Mouse (Mus musculus) T-cell, adult 2 months (primary cell): ENCODE results near the gene Slc22a21.
"Not testable (repeated sequence)": the region's sequence is repeated elsewhere in the genome, so short reads cannot be mapped to it uniquely, and the experiment has no call there.

Experiments used
- DNase-seq: peaks from one replicate; pipeline ENCODE4 v3.0.0; 2022; ENCODE audit warnings: low spot score

Gene Slc22a21

GRCm38 (mm10) chr11:53979788-53980621 is at the start of gene Slc22a21:
Slc22a21 (minus strand) TSS chr11:53980332.
- DNase-seq = peak; percentile 68

DNA sequence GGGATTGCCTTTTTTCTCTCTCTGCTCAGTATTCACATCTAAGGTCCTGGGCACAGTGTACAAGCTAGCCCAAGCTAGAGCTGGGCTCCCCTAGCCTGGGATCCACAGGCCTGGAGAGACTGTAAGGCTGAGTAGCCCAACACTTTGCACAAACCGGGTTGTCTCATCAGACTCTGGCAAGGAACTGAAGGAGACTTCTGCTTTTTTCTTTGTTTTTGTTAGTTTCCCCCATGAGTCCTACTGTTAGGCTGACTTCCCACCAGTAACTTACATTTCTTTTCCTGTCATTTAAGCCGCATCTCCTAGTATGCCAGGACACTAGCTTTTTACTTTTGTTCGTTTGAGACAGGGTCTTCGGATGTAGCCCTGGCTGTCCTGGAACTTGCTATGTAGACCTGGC is 48.9 kb upstream of the Slc22a21 start:
- no peak for DNase-seq

DNA sequence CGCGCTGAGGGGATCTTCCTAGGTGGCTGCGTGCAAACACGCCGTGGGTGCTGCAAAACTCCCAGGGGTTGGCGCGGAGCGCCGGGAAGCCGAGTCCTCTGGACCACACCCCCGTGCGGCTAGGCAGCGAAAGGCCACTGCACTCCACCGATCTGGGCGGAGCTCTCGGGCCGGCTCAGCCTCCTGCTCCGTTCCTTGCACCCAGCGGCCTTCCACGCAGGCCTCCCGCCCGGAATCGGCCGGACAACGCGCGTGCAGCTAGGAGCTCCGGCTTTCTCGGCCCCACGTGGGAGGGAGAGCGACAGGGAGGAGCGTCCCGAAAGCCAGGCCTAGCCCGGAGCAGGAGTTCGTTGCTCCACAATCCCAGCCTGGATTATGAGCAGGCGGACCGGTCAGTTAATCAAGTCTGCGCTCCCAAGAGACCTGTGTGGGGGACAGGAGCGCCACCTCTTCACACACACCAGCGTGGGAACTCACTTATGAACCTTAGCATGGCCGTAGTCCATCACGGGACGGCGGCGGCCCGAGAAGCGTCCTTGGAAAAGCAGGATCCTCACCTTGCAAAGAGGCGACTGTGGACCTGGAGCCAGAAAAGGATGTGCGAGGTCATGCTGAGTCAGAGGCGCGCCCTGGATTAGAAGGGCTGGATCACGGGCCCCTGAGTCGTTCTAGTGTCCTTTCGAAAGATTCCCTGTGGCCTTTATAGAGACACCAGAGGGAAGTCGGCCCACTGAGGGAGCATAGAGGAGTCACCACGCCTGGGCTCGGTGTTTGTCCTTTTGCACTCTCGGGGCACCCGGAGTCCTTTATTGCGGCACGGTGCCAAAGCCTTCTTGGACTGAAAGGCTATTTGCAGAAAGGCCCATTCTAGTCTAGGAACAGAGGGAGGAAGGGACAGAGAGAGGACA is 48.2 kb upstream of the Slc22a21 start, which contains the start of gene Slc22a4:
Slc22a4 (minus strand) TSS at position 47 of the 908 bp plus-strand sequence.
- DNase-seq = peak; percentile 12

DNA sequence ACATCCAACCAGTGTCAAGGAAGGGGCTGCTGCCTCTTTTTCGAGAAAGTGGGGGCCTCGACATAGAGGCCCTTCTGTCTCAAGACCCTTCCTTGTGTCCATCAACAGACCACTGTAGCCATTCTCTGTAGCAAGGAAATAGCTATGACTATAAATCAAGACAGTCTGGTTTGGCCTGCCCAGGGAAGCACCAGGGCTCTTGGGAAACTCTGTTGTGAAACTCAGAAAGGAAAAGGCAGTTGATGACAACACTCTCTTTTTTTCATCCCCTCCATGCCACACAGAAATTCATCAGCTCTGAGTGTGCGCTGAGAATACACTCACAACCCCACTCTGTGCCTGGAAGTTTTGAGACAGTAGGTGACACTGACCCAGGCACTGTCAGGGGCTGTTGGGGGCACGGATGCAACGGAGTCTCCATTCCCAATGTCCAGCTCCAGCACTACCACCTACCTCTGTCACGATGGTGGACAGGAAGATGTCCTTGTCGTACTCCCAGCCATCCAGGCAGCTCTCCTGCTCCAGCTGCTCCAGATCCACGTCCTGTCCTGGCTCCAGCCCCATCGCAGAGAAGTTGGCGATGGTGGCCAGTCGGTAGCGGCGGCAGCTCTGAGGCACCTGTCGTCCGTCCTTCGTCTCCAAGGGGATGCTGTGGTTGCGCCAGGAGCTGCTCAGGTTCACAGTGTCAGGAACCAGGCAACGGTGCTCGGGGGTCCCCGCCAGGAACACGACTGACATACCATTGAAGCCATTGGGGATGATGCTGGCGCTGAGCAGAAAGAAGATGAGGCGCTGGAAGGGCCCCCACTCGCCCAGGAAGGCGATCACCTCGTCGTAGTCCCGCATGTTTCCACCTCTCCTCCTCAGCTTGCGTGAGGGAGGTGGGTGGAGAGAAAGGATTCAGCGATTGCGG is 47.3 kb upstream of the Slc22a21 start:
- no peak for DNase-seq

GRCm38 (mm10) chr11:54026491-54027041 is 46.4 kb upstream of the Slc22a21 start:
- no peak for DNase-seq

- no peak for DNase-seq
Observed at GRCm38 (mm10) chr11:54021396-54022093, 41.4 kb upstream of the Slc22a21 start.

DNA sequence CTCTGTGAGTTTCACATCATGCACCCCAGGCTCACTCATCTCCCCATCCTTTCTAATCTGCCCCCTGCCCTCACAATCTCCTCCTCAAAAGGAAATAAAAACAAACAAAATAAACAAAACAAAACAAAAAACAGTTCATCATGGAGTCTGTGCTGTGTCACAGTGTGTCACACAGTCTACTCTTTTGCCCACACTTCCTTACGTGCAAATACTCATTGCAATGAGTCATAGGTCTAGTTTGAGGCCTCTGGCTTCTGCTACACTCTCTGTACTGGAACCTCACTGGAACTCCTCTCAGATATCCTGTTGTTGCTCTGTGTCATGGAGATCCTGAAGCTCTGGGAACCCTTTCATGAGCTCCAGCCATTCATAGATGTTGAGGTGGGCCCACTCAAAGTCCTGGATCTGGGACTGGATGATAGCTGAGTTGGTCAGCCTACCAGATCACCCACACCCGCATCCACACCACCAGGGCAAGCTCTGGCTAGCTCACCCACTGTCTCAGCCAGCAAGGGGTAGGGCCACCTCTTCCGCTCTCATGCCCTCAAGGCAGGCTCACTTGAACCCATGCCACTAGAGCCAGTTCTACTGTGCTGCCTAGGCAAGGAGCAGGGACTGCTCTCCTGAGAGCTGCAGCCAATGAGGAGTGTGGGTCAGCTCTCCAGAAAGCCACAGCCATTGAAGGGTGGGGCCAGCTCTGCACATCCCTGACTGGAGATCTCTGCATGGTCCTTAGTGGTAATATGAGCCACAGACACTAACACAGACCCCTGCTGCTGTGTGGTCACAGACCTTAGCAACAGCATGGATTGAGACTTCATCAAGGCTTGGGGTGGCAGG is 39.0 kb upstream of the Slc22a21 start:
- DNase-seq = no peak

DNA sequence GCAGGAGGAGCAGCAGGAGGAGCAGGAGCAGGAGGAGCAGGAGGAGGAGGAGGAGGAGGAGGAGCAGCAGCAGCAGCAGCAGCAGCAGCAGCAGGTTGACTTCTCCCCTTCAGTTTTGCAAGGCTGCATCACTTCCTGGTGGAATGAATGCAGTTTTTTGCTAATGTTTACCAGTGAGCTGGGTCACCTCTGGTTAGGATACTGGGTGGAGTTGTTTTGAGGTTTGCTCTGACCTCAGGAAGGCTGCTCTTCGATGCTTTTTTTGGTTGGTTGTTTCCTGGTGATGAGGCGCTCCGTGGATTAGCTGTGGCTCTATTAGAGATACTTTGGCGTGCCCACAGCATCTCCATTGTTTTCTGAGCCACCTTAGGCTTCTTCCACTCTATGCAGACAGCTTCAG is 37.5 kb upstream of the Slc22a21 start:
- DNase-seq = no peak

DNA sequence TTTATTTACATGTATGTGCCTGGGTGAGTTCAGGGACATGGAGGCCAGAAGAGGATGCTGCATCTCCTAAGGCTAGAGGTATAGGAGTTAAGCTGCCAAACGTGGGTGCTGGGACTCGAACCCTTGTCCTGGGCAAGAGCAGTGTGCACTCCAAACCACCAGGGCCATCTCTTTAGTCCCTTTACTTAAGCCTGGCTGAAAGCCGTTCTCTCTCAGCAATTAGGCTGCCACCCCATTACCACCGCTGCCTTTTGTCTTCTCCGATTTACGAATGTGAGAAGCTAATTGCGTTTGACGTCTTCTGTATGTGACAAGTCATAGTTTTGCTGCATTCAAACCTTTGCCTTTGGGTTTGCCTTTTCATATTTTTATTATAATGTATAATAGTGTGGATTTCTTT is 35.9 kb upstream of the Slc22a21 start:
- DNase-seq = no peak

DNA sequence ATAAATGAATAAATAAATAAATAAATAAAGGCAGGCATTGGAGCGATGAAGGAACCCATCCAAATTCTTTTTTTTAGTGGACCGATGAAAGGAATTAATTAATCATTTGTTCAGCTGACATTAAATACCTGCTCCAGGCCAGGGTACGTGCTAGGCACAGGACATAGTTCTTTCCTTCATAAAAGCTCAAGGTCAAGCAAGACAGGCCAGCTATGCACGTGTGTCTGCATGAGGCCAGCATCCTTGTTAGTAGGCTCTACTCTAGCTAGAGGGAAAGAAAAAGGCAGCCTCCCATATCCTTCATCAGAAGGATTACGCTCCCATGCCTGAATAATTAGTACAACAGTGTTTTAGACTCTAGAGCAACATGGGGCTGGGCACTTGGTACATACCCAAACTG is 32.8 kb upstream of the Slc22a21 start:
- no peak for DNase-seq

DNA sequence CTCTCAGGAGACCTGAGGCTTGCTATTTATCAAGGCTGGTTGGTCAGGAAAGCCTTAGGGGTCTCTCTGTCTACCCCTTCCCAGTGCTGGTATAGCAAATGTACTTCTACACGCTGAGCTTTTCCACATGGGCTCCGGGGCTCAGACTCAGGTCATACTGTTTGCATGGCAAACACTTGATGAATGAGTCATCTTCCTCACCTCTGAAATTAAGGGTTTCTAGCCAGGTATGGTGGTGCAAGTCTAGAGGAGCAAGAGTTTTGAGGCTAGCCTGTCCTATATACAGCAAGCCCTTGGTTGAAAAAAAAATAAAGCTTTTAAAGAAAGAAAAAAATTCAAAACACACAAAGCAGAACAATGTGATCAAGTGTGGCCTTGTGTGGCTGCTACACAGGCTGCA is 31.1 kb upstream of the Slc22a21 start:
- DNase-seq = no peak

DNA sequence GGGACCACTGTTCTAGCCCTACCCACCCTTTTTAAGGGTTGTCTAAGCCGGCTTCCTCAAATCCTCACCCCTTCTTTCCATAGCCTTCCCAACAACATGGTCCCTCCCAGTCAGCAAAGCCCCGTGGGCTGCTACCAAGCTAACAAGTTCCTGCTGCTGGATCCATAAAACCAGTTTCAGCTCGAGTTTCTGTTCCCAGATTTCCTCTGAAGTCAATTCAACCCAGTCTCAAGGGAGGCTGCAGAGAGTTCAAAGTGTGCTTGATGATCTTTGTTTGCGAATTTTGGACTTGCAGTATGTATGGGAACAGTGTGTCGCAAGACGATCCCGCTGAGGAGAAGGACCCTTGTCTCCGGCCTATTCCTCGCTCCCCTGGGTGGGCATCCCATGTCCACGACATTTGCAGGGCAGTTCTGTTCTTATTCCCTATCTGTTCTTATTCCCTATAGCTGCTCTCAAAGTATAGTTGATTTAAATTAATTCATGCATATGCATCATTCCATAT is 28.3 kb upstream of the Slc22a21 start:
- no peak for DNase-seq

DNA sequence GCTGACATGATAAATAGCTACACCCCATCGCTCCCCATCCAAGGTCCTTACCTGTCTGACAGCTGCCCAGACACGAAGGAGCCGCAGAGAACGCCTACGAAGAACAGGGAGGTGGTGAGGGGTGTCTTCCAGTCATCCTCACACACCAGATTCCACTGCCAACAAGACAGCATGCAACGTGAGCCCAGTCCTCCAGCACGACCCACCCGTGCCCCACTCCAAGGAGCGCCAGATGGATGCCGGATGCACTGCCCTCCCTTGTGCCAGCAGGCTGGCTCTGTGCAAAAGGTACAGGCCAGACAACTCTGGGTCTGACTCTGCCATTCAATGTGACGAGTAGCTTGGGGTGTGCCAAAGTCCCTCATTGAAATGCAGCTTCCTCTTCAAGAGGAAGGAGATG is 27.6 kb upstream of the Slc22a21 start:
- DNase-seq = no peak

- DNase-seq = no peak
Observed at GRCm38 (mm10) chr11:54006901-54007300, 26.8 kb upstream of the Slc22a21 start.

DNA sequence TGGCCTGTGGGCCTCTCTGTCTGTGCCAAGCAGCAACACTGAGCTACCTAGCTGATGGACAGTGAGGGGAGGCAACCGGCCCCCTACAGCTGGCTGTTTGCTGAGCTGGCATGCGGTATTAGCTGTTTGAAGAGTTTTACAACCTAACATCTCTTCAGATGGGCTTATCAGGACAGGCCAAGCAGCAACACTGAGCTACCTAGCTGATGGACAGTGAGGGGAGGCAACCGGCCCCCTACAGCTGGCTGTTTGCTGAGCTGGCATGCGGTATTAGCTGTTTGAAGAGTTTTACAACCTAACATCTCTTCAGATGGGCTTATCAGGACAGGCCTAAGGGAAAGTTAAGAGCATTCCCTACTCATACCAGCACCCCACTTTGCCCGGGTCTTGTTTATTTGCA is 26.2 kb upstream of the Slc22a21 start:
- not testable (repeated sequence) for DNase-seq

DNA sequence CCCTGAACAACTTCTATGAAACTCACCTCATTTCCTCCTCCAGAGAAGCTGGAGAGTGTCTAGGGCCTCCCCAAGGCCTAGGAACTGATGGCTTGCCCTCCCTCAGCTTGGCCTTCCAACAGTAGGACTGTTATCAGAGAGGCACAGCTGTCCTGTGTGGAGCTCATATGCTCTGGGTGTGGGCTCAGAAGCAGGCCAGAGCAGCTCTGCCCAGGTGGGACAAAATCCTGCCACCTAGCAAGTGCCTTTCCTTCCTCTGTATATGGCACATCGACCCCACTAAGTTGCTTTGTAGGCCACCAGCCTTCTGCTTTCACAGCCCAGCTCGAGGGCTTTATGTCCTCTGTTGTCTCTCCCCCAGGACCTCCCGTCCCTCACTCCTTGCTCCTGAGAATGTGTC is 24.6 kb upstream of the Slc22a21 start:
- no peak for DNase-seq

GRCm38 (mm10) chr11:54004221-54004620 is 24.1 kb upstream of the Slc22a21 start:
- DNase-seq = no peak

DNA sequence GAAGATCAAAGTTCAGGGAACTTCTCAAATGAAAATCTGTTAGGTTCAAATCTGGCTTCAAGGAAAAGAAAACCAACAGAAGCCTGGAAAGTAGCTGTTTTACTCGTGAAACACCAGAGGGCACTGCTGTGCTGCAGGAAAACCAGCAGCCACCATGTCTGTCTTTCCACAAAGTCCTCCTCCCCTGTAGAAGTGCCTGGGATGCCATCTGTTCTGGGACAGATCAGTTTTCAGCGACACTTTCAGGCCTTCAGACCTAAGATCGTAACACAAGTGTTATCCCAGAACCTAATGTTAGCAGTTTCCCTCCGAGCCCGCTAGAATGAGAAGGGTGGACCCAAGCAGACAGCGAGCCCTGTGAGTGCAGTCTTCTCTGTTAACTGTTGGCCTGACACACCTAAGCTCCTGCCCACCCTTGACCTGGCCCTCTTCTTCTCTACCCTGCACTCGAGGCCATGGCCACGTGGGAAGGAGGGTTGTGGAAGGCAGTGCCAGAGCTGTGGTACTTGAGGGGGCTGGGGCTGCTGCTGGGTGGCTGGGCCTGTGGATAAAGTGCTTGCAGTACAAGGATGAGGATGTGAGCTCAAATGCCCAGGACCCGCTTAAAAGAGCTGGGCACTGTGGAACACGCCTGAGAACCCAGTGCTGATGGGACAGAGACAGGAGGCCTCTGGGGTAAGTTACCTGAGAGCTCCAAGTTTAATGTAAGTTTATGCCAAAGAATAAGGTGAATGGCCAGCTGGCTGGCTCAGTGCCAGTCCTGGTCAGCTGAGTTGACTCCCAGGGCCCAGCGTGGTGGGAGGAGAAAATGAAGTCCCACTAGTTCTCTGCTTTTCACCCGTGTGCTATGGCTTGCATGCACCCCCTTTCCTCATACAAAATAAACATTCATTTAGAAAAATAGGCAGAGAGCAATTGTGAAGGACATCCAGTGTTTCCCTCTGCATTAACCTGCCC is 22.9 kb upstream of the Slc22a21 start:
- DNase-seq = peak; percentile 27
